ENCODE assay signal across 22 mouse cellular contexts in the genomic region with DNA sequence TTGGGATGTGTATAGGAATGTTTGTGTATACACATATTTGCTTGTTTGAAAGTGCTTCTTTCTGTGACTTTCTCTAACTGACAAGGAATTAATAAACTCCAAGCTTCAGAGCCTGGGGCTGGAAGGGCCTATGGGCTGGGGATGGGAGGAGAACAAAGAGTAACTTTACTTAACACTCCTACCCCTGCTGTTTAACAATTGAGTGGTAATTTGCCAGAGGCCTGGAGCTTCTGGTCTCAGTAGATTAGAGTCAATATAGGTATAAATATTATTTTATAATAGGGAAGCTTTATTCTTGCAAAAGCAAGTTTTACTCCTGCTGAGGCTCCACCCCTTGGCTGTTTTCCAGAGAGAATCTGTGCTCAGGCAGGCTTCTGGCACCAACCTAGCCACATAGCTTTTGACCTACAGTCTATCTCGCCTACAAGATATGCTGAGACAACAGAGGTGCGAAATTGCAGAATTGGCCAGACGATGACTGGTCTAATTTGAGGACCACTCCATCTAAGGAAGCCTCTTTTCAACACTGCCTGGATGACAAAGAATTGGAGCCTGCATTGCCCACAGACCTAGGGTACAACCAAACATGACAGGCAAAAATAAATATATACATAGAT.
DNase-seq lines count a peak whose midpoint lies in the region; ATAC-seq and TF ChIP-seq lines count a peak whose summit lies in the region.
"Had no signal": no experiment of that assay in that cellular context is flagged by ENCODE, and none has a peak within 500 bp of the region (broad histone marks: within the 10 kb centered on the region; RNA-seq: fewer than 3 reads in every experiment).

No protein-coding gene starts in this region.

- H3K27me3 ChIP-seq in heart, embryonic 11.5 days (ENCODE audit: control insufficient read depth, insufficient read depth, low read length) = no peaks in the 10 kb centered on the region
- H3K27me3 ChIP-seq in stomach, postnatal 0 days (ENCODE audit: control insufficient read depth, insufficient read depth, low read length) = no peaks in the 10 kb centered on the region
- H3K27me3 ChIP-seq: embryonic facial prominence, embryonic 12.5 days; liver, embryonic 12.5 days had no signal

- H3K9ac ChIP-seq in heart, embryonic 11.5 days (ENCODE audit: low read depth, low read length) = no peak overlapping the region
- H3K9ac ChIP-seq in stomach, postnatal 0 days (ENCODE audit: low read length) = no peak overlapping the region
- H3K9ac ChIP-seq: embryonic facial prominence, embryonic 12.5 days; liver, embryonic 12.5 days had no signal

- H3K27ac ChIP-seq in heart, embryonic 11.5 days (ENCODE audit: low read depth, low read length) = no peak overlapping the region
- no peak overlapping the region for H3K27ac ChIP-seq in stomach, postnatal 0 days (replicated peaks)
- H3K27ac ChIP-seq: embryonic facial prominence, embryonic 12.5 days; limb, embryonic 10.5 days; liver, embryonic 12.5 days had no signal

- 0 out of 2 replicates have a peak, but pooled peaks have one; percentile 49 for ATAC-seq in heart, embryonic 11.5 days (replicated peaks; ENCODE audit: insufficient number of reproducible peaks, low FRiP score, low TSS enrichment)
- no peak for ATAC-seq in stomach, postnatal 0 days (ENCODE audit: low FRiP score, low TSS enrichment)
- ATAC-seq: forebrain, embryonic 14.5 days; hindbrain, embryonic 16.5 days; liver, embryonic 12.5 days had no signal

- intact Hi-C loops in left cerebral cortex, postnatal 4 days (cut with DNase I) = no loop called here
- intact Hi-C loops in left cerebral cortex, postnatal 10 days (cut with DNase I) = no loop called here

- H3K4me3 ChIP-seq in heart, embryonic 11.5 days (ENCODE audit: low read depth, low read length) = no peak overlapping the region
- H3K4me3 ChIP-seq in stomach, postnatal 0 days (ENCODE audit: low read depth, low read length) = no peak overlapping the region
- H3K4me3 ChIP-seq: embryonic facial prominence, embryonic 12.5 days; erythroblast, embryonic 14.5 days; limb, embryonic 10.5 days; liver, embryonic 12.5 days had no signal

- DNase-seq in adrenal gland, adult 2 months = peak; percentile 1
- no peak for DNase-seq in adrenal gland, postnatal 25 days
- DNase-seq in heart, adult 8-10 months (ENCODE audit: low spot score) = no peak
- peak; percentile 3 for DNase-seq in left cerebral cortex, postnatal 4 days
- DNase-seq in left cerebral cortex, postnatal 10 days (ENCODE audit: extremely low spot score in 1 of 2, low spot score in 2 of 2) = no peak
- DNase-seq in stomach, postnatal 0 days (ENCODE audit: low spot score) = peak; percentile 30
- DNase-seq in spleen, adult 12 weeks (ENCODE audit: low spot score) = no peak
- DNase-seq: cerebellum, adult 9-10 months; gastrocnemius, postnatal 10 days; kidney, adult 8-10 months; lung, adult 2 months; lung, postnatal 4 days; retina, postnatal 1 day; right cerebral cortex, postnatal 4 days; thymus, postnatal 14 days had no signal

- H3K9me3 ChIP-seq in heart, embryonic 11.5 days (replicated peaks; ENCODE audit: control insufficient read depth, low read length) = no peaks in the 10 kb centered on the region
- H3K9me3 ChIP-seq in stomach, postnatal 0 days (ENCODE audit: control insufficient read depth, low read length) = no peaks in the 10 kb centered on the region
- H3K9me3 ChIP-seq: embryonic facial prominence, embryonic 12.5 days; limb, embryonic 10.5 days; liver, embryonic 12.5 days had no signal

- no peak overlapping the region for H3K4me2 ChIP-seq in heart, embryonic 11.5 days
- no peak overlapping the region for H3K4me2 ChIP-seq in stomach, postnatal 0 days (replicated peaks; ENCODE audit: low read depth)
- H3K4me2 ChIP-seq: embryonic facial prominence, embryonic 12.5 days; liver, embryonic 12.5 days had no signal

- no peak for TF ChIP-seq EP300 in stomach, postnatal 0 days (optimal IDR thresholded peaks at IDR 0.05)

- WGBS in heart, embryonic 11.5 days (ENCODE audit: insufficient replicate concordance) = 35% methylated on average over 3 of the region's 3 CpGs
- WGBS in stomach, postnatal 0 days = 79% methylated on average over 3 of the region's 3 CpGs

- TF ChIP-seq CTCF in stomach, postnatal 0 days (IDR thresholded peaks at IDR 0.05; ENCODE audit: low read depth) = no peak

- no peaks in the 10 kb centered on the region for H3K4me1 ChIP-seq in heart, embryonic 11.5 days (ENCODE audit: control insufficient read depth, insufficient read depth, low read length)
- no peaks in the 10 kb centered on the region for H3K4me1 ChIP-seq in stomach, postnatal 0 days (replicated peaks; ENCODE audit: control insufficient read depth, insufficient read depth)
- H3K4me1 ChIP-seq: embryonic facial prominence, embryonic 12.5 days; limb, embryonic 10.5 days; liver, embryonic 12.5 days had no signal

- no peaks in the 10 kb centered on the region for H3K36me3 ChIP-seq in heart, embryonic 11.5 days (ENCODE audit: control insufficient read depth, insufficient read depth, low read length)
- H3K36me3 ChIP-seq in stomach, postnatal 0 days (ENCODE audit: control insufficient read depth, insufficient read depth, low read length) = no peaks in the 10 kb centered on the region
- H3K36me3 ChIP-seq: embryonic facial prominence, embryonic 12.5 days; limb, embryonic 10.5 days; liver, embryonic 12.5 days had no signal

Comparison
In these comparisons a context has a peak if more than half of its experiments do, and no peak if none do; other contexts are left out.
1. DNase-seq: peak in adrenal gland, adult 2 months (single experiment), left cerebral cortex, postnatal 4 days (single experiment) and stomach, postnatal 0 days (single experiment); none in adrenal gland, postnatal 25 days (single experiment), heart, adult 8-10 months (single experiment), left cerebral cortex, postnatal 10 days (0 of 2) and spleen, adult 12 weeks (single experiment).